Mouse (Mus musculus) urinary bladder, postnatal 36 days (tissue): ENCODE results near the gene Ier2.
A peak's percentile ranks its signal among the peaks of the same experiment; 100 is the strongest.

Source experiments
- DNase-seq, 2 experiments: peaks; one replicate each; pipeline ENCODE4 v3.0.0; 2022; ENCODE audit warnings: low spot score in 2 of 2, mixed read lengths in 1 of 2

The Ier2 gene

GRCm38 (mm10) chr8:84661961-84662571, 586 bp downstream of the Ier2 start:
- DNase-seq, result peak in 1 of 2 experiments; percentile 36

GRCm38 (mm10) chr8:84661458-84661871, 1.2 kb downstream of the Ier2 start:
- peak; percentile 92 to 95 for DNase-seq

- peak; percentile 72 to 84 for DNase-seq
Observed at GRCm38 (mm10) chr8:84660819-84661457, 1.7 kb downstream of the Ier2 start.

- peak; percentile 61 to 71 for DNase-seq
Observed at GRCm38 (mm10) chr8:84659936-84660818, 2.5 kb downstream of the Ier2 start.

- DNase-seq, result no peak
Observed at GRCm38 (mm10) chr8:84658951-84659350, 3.7 kb downstream of the Ier2 start.

GRCm38 (mm10) chr8:84657680-84658079, 5.0 kb downstream of the Ier2 start:
- no peak for DNase-seq

GRCm38 (mm10) chr8:84657203-84657602, 5.4 kb downstream of the Ier2 start:
- no peak for DNase-seq

GRCm38 (mm10) chr8:84656641-84657126, 6.0 kb downstream of the Ier2 start:
- peak; percentile 80 to 89 for DNase-seq

- DNase-seq, result no peak
Observed at GRCm38 (mm10) chr8:84656191-84656525, 6.5 kb downstream of the Ier2 start.

GRCm38 (mm10) chr8:84655336-84656190, 7.1 kb downstream of the Ier2 start:
- DNase-seq, result no peak

GRCm38 (mm10) chr8:84654597-84654996, 8.1 kb downstream of the Ier2 start:
- DNase-seq, result no peak

GRCm38 (mm10) chr8:84653092-84653631, 9.5 kb downstream of the Ier2 start:
- DNase-seq, result no peak

GRCm38 (mm10) chr8:84650213-84650612, 12.4 kb downstream of the Ier2 start:
- no peak for DNase-seq

GRCm38 (mm10) chr8:84647461-84647901, 15.2 kb downstream of the Ier2 start:
- DNase-seq, result no peak

GRCm38 (mm10) chr8:84646800-84647199, 15.9 kb downstream of the Ier2 start:
- no peak for DNase-seq

- DNase-seq, result no peak
Observed at GRCm38 (mm10) chr8:84643019-84643418, 19.6 kb downstream of the Ier2 start.

- no peak for DNase-seq
Observed at GRCm38 (mm10) chr8:84641578-84642361, 20.9 kb downstream of the Ier2 start.

GRCm38 (mm10) chr8:84640617-84641294, 21.9 kb downstream of the Ier2 start:
- DNase-seq, result no peak

- DNase-seq, result no peak
Observed at GRCm38 (mm10) chr8:84640010-84640588, 22.6 kb downstream of the Ier2 start.
